Mouse (Mus musculus): Measurements from ENCODE around the gene Adam12. TPM values are rescaled to one million over a fixed set of nuclear protein-coding genes. Genes with fewer than 3 reads are reported as not detected.

Gene Adam12
- polyA plus RNA-seq, 1 experiment from 2014 or later, result 2.1 TPM

GRCm38 (mm10) chr7:134088548-134089347 lies 143.2 kb downstream of the Adam12 start:
- Histone ChIP-seq H3K27ac (replicated peaks) (no peak overlapping the region), H3K27me3 (replicated peaks; ENCODE audit: low read depth, poor library complexity, severe bottlenecking) (no peaks in the 10 kb centered on the region), H3K4me3 (no peak overlapping the region), H3K36me3 (replicated peaks) (no peaks in the 10 kb centered on the region), H3K4me1 (no peaks in the 10 kb centered on the region), H3K9me3 (no peaks in the 10 kb centered on the region)
- WGBS, result 82% methylated on average over 14 of the region's 14 CpGs
- no peak for DNase-seq (ENCODE audit: low spot score)

- H3K9me3 ChIP-seq, result no peaks in the 10 kb centered on the region
- no peak for DNase-seq (ENCODE audit: low spot score)
- H3K4me1 ChIP-seq, result no peaks in the 10 kb centered on the region
- no peaks in the 10 kb centered on the region for H3K36me3 ChIP-seq (replicated peaks)
- H3K4me3 ChIP-seq, result no peak overlapping the region
- WGBS, result 54% methylated on average over 2 of the region's 2 CpGs
- H3K27ac ChIP-seq (replicated peaks), result no peak overlapping the region
- no peaks in the 10 kb centered on the region for H3K27me3 ChIP-seq (replicated peaks; ENCODE audit: low read depth, poor library complexity, severe bottlenecking)
Observed at GRCm38 (mm10) chr7:134085396-134085795, 146.6 kb downstream of the Adam12 start.

GRCm38 (mm10) chr7:134084926-134085325 lies 147.0 kb downstream of the Adam12 start:
- H3K27ac ChIP-seq (replicated peaks), result no peak overlapping the region
- no peak overlapping the region for H3K4me3 ChIP-seq
- H3K4me1 ChIP-seq, result no peaks in the 10 kb centered on the region
- H3K36me3 ChIP-seq (replicated peaks), result no peaks in the 10 kb centered on the region
- DNase-seq (ENCODE audit: low spot score), result no peak
- H3K9me3 ChIP-seq, result no peaks in the 10 kb centered on the region
- H3K27me3 ChIP-seq (replicated peaks; ENCODE audit: low read depth, poor library complexity, severe bottlenecking), result no peaks in the 10 kb centered on the region

- 87% methylated on average over 8 of the region's 8 CpGs for WGBS
Observed at GRCm38 (mm10) chr7:134081307-134082072, 150.5 kb downstream of the Adam12 start.

GRCm38 (mm10) chr7:134079980-134080725 lies 151.8 kb downstream of the Adam12 start:
- H3K27me3 ChIP-seq (replicated peaks; ENCODE audit: low read depth, poor library complexity, severe bottlenecking), result no peaks in the 10 kb centered on the region
- 87% methylated on average over 17 of the region's 17 CpGs for WGBS

More at GRCm38 (mm10) chr7:134081307-134082072, 150.5 kb downstream of the Adam12 start:
- DNase-seq (ENCODE audit: low spot score), result no peak
- Histone ChIP-seq H3K4me3 (no peak overlapping the region), H3K36me3 (replicated peaks) (no peaks in the 10 kb centered on the region), H3K27me3 (replicated peaks; ENCODE audit: low read depth, poor library complexity, severe bottlenecking) (no peaks in the 10 kb centered on the region), H3K27ac (replicated peaks) (no peak overlapping the region), H3K4me1 (no peaks in the 10 kb centered on the region), H3K9me3 (no peaks in the 10 kb centered on the region)

GRCm38 (mm10) chr7:134077684-134078083 lies 154.3 kb downstream of the Adam12 start:
- Histone ChIP-seq H3K27me3 (replicated peaks; ENCODE audit: low read depth, poor library complexity, severe bottlenecking) (no peaks in the 10 kb centered on the region), H3K4me1 (0 out of 2 replicates have a peak, but pooled peaks cover 3% of the 10 kb centered on the region), H3K36me3 (replicated peaks) (no peaks in the 10 kb centered on the region), H3K4me3 (no peak overlapping the region), H3K27ac (replicated peaks) (no peak overlapping the region), H3K9me3 (no peaks in the 10 kb centered on the region)
- 94% methylated on average over 4 of the region's 4 CpGs for WGBS
- no peak for DNase-seq (ENCODE audit: low spot score)

More at GRCm38 (mm10) chr7:134079980-134080725, 151.8 kb downstream of the Adam12 start:
- no peak for DNase-seq (ENCODE audit: low spot score)
- Histone ChIP-seq H3K4me3 (no peak overlapping the region), H3K9me3 (no peaks in the 10 kb centered on the region), H3K36me3 (replicated peaks) (no peaks in the 10 kb centered on the region), H3K4me1 (no peaks in the 10 kb centered on the region), H3K27ac (replicated peaks) (no peak overlapping the region)

- H3K9me3 ChIP-seq, result no peaks in the 10 kb centered on the region
- H3K27ac ChIP-seq (replicated peaks), result no peak overlapping the region
- no peak for DNase-seq (ENCODE audit: low spot score)
- WGBS, result 74% methylated on average over 5 of the region's 5 CpGs
- H3K4me1 ChIP-seq, result 0 out of 2 replicates have a peak, but pooled peaks cover 3% of the 10 kb centered on the region
- no peak overlapping the region for H3K4me3 ChIP-seq
- no peaks in the 10 kb centered on the region for H3K27me3 ChIP-seq (replicated peaks; ENCODE audit: low read depth, poor library complexity, severe bottlenecking)
- no peaks in the 10 kb centered on the region for H3K36me3 ChIP-seq (replicated peaks)
Observed at GRCm38 (mm10) chr7:134073011-134073410, 158.9 kb downstream of the Adam12 start.

- no peak overlapping the region for H3K4me3 ChIP-seq
- 0 out of 2 replicates have a peak, but pooled peaks cover 3% of the 10 kb centered on the region for H3K4me1 ChIP-seq
- H3K27me3 ChIP-seq (replicated peaks; ENCODE audit: low read depth, poor library complexity, severe bottlenecking), result no peaks in the 10 kb centered on the region
- H3K9me3 ChIP-seq, result no peaks in the 10 kb centered on the region
- WGBS, result 80% methylated on average over 11 of the region's 11 CpGs
- no peak for DNase-seq (ENCODE audit: low spot score)
- no peaks in the 10 kb centered on the region for H3K36me3 ChIP-seq (replicated peaks)
- H3K27ac ChIP-seq (replicated peaks), result no peak overlapping the region
Observed at GRCm38 (mm10) chr7:134071153-134071885, 160.6 kb downstream of the Adam12 start.

GRCm38 (mm10) chr7:134062629-134063028 lies 169.3 kb downstream of the Adam12 start:
- Histone ChIP-seq H3K4me3 (no peak overlapping the region), H3K27me3 (replicated peaks; ENCODE audit: low read depth, poor library complexity, severe bottlenecking) (no peaks in the 10 kb centered on the region), H3K27ac (replicated peaks) (no peak overlapping the region), H3K36me3 (replicated peaks) (no peaks in the 10 kb centered on the region), H3K9me3 (no peaks in the 10 kb centered on the region), H3K4me1 (no peaks in the 10 kb centered on the region)
- no peak for DNase-seq (ENCODE audit: low spot score)
- 79% methylated on average over 4 of the region's 4 CpGs for WGBS

- DNase-seq (ENCODE audit: low spot score), result no peak
- Histone ChIP-seq H3K4me3 (no peak overlapping the region), H3K27ac (replicated peaks) (no peak overlapping the region), H3K9me3 (no peaks in the 10 kb centered on the region), H3K36me3 (replicated peaks) (no peaks in the 10 kb centered on the region), H3K27me3 (replicated peaks; ENCODE audit: low read depth, poor library complexity, severe bottlenecking) (no peaks in the 10 kb centered on the region), H3K4me1 (no peaks in the 10 kb centered on the region)
- 68% methylated on average over 2 of the region's 2 CpGs for WGBS
Observed at GRCm38 (mm10) chr7:134052486-134052885, 179.5 kb downstream of the Adam12 start.

GRCm38 (mm10) chr7:134050371-134050770 lies 181.6 kb downstream of the Adam12 start:
- Histone ChIP-seq H3K9me3 (no peaks in the 10 kb centered on the region), H3K27me3 (replicated peaks; ENCODE audit: low read depth, poor library complexity, severe bottlenecking) (no peaks in the 10 kb centered on the region), H3K36me3 (replicated peaks) (no peaks in the 10 kb centered on the region), H3K27ac (replicated peaks) (no peak overlapping the region), H3K4me3 (no peak overlapping the region), H3K4me1 (no peaks in the 10 kb centered on the region)
- DNase-seq (ENCODE audit: low spot score), result no peak
- 86% methylated on average over 1 of the region's 1 CpGs for WGBS

- Histone ChIP-seq H3K4me1 (no peaks in the 10 kb centered on the region), H3K27me3 (replicated peaks; ENCODE audit: low read depth, poor library complexity, severe bottlenecking) (no peaks in the 10 kb centered on the region), H3K36me3 (replicated peaks) (no peaks in the 10 kb centered on the region), H3K4me3 (no peak overlapping the region), H3K9me3 (no peaks in the 10 kb centered on the region), H3K27ac (replicated peaks) (no peak overlapping the region)
- 85% methylated on average over 3 of the region's 3 CpGs for WGBS
- DNase-seq (ENCODE audit: low spot score), result no peak
Observed at GRCm38 (mm10) chr7:134046376-134046775, 185.6 kb downstream of the Adam12 start.

All from embryonic facial prominence, embryonic 10.5 days (tissue).